Mouse (Mus musculus) olfactory bulb, adult 2 months (tissue): ENCODE data around the gene Emsy.

Experiments
- CTCF ChIP-seq: fragments of 200-500 bp; IDR thresholded peaks from 2 replicates; pipeline ENCODE4 v1.5.1; 2012; ENCODE audit warnings: low read depth, mild to moderate bottlenecking, low read length, moderate library complexity; ENCODE audit not compliant: insufficient read depth
- POLR2A ChIP-seq: fragments of 200-500 bp; IDR thresholded peaks from 2 replicates; pipeline ENCODE4 v1.6.1; 2012; ENCODE audit warnings: mild to moderate bottlenecking, low read depth, low read length, moderate library complexity; ENCODE audit not compliant: insufficient read depth

DNA sequence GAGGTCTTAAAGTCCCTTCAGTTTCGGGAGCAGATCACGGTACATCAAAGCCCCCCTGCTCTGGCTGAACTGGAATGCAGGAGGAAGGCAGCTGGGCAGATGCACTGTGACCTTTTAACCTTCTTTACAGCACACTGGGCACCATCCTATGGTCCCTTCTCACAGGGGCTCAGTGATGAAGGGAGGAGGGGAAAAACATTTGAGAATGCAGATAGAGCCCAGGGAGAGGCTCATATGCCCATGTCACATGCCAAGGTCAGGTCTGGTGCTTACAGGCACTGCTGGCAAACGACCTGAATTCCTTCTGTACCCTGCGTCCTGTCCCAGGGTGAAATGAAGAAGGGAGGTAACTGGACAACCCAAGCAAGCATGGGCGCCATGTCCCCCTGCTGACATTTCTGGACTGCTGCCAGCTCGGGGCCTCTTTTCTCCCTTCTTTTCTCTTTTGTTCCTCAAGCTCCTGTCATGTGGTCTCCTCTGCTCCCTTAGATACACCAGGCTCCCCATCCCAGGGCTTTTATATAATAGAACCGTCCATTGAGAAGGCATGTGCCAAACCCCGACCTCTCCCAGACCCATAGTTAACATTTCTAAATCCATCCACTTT is 118.5 kb downstream of the Emsy start:
- no peak for TF ChIP-seq POLR2A
- TF ChIP-seq CTCF, result no peak
